Mouse (Mus musculus) C2C12 (cell line): Measurements from ENCODE around the gene Rbm8a.
A peak's percentile ranks its signal among the peaks of the same experiment; 100 is the strongest.

Experiments
- CEBPB ChIP-seq: IDR thresholded peaks from one replicate; pipeline ENCODE4 v1.6.1; 2011; ENCODE audit warnings: low read depth, mild to moderate bottlenecking, control low read depth, moderate library complexity
- CTCF ChIP-seq: IDR thresholded peaks from one replicate; pipeline ENCODE4 v1.5.1; 2011; ENCODE audit not compliant: control insufficient read depth, insufficient read depth, insufficient read length
- FOSL1 ChIP-seq: IDR thresholded peaks from one replicate; pipeline ENCODE4 v1.8.0; 2011; ENCODE audit warnings: mild to moderate bottlenecking, low read length; ENCODE audit not compliant: poor library complexity, insufficient read depth, severe bottlenecking
- MAX ChIP-seq: IDR thresholded peaks from one replicate; pipeline ENCODE4 v1.6.1; 2011; ENCODE audit warnings: mild to moderate bottlenecking, control low read depth
- MYOD1 ChIP-seq: IDR thresholded peaks from one replicate; pipeline ENCODE4 v1.6.1; 2011; ENCODE audit warnings: low read depth; ENCODE audit not compliant: control insufficient read depth, insufficient read length
- USF1 ChIP-seq: IDR thresholded peaks from one replicate; pipeline ENCODE4 v1.6.1; 2011; ENCODE audit warnings: low read depth, mild to moderate bottlenecking, control low read depth, moderate library complexity

GRCm38 (mm10) chr3:96645018-96645649 is 15.4 kb downstream of the Rbm8a start, which contains the start of gene Itga10:
- TF ChIP-seq CTCF = peak; percentile 38
- TF ChIP-seq MYOD1 = no peak
- TF ChIP-seq CEBPB = no peak
- no peak for TF ChIP-seq USF1
- no peak for TF ChIP-seq MAX
- no peak for TF ChIP-seq FOSL1
